Mouse (Mus musculus): ENCODE measurements at regions not wholly inside any gene's neighbourhood (a gene's known extent, or its start where the extent isn't known, plus 50 kb on each side); places are given as distances from the start of the nearest gene placed in this dataset.
"Not testable (repeated sequence)": the region's sequence is repeated elsewhere in the genome, so short reads cannot be mapped to it uniquely, and the experiment has no call there.

DNA sequence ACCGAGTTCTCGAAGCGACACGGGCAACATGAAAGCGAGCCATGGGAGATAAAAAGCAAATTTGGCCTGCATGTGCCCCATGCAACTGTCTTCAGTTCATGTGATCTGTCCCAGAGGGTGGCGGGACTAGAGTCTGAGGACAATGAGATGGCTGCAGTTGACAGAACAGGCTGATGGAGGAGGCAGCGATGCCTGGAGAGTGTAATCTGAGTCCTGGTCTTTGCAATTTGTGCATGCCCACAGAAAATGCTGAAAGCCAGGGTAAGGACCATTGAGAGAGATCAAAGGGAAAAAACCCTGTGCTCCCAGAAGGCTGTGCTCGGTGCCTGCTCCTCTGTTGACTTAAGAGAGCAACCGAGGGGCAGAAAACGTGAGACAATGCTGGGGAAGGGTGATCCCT lies 624.8 kb upstream of the BB014433 start:
- DNase-seq (ENCODE audit: low spot score) (peak; percentile 12), ATAC-seq (ENCODE audit: low read depth) (no peak)

DNA sequence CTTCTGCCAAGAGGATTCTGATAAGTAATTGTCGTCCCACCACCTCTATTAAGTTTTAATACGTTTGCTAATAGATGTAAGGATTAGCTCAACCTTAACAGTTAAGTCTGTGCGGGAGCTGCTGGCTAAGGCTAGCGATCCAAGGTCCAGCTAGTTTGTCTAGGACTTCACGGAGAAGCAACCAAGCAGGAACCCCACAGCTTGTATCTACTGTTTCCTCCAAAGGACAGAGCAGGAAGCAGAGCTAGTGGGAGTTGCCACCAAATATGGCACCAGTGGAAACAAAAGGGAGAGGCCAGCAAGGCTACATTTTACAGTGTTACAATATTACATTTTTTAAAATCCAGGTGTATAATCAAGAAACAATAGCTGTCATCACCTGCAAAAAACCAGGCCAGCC lies 624.4 kb upstream of the BB014433 start:
- no peak overlapping the region for H3K9ac ChIP-seq (ENCODE audit: low read depth, low read length)
- H3K27ac ChIP-seq (replicated peaks; ENCODE audit: low read depth, low read length) = no peak overlapping the region
- no peaks in the 10 kb centered on the region for H3K9me3 ChIP-seq (ENCODE audit: control insufficient read depth, low read length)
- H3K36me3 ChIP-seq (ENCODE audit: control insufficient read depth, insufficient read depth, low read length) = no peaks in the 10 kb centered on the region
- no peak overlapping the region for H3K4me3 ChIP-seq (ENCODE audit: low read depth, low read length)
- ATAC-seq (ENCODE audit: low read depth) = no peak
- DNase-seq (ENCODE audit: low spot score) = no peak
- no peaks in the 10 kb centered on the region for H3K27me3 ChIP-seq (replicated peaks; ENCODE audit: control insufficient read depth, insufficient read depth, low read length)
- 86% methylated on average over 5 of the region's 5 CpGs for WGBS
- no peak overlapping the region for H3K4me2 ChIP-seq (ENCODE audit: low read depth, low read length)
- H3K4me1 ChIP-seq (ENCODE audit: control insufficient read depth, insufficient read depth, low read length) = no peaks in the 10 kb centered on the region

More for the DNA sequence above, 624.8 kb upstream of the BB014433 start:
- Histone ChIP-seq H3K27me3 (replicated peaks; ENCODE audit: control insufficient read depth, insufficient read depth, low read length) (no peaks in the 10 kb centered on the region), H3K4me2 (ENCODE audit: low read depth, low read length) (no peak overlapping the region), H3K9me3 (ENCODE audit: control insufficient read depth, low read length) (no peaks in the 10 kb centered on the region), H3K4me1 (ENCODE audit: control insufficient read depth, insufficient read depth, low read length) (no peaks in the 10 kb centered on the region), H3K36me3 (ENCODE audit: control insufficient read depth, insufficient read depth, low read length) (no peaks in the 10 kb centered on the region), H3K9ac (ENCODE audit: low read depth, low read length) (no peak overlapping the region), H3K4me3 (ENCODE audit: low read depth, low read length) (no peak overlapping the region), H3K27ac (replicated peaks; ENCODE audit: low read depth, low read length) (no peak overlapping the region)
- WGBS = 51% methylated on average over 10 of the region's 10 CpGs

DNA sequence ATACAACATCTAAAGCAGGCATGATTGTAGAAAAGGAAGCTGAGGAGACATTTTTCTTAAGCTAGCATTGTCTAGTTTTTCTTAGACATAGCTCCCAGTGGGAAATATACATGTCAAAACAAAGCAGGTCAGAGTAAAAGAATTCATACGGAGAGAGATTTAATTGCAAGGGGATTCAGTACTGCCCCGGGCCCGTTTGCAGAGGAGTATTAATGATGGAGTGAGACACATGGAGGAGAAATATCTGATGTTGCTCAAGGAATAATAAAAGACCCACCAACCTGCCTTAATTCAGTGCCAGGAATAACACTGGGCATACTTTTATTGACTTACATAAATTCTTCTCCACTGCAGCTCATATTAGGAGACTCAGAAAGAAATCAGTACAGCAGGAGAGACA lies 623.6 kb upstream of the BB014433 start:
- no peak overlapping the region for H3K4me3 ChIP-seq (ENCODE audit: low read depth, low read length)
- H3K4me2 ChIP-seq (ENCODE audit: low read depth, low read length) = no peak overlapping the region
- WGBS = 56% methylated on average over 3 of the region's 3 CpGs
- no peaks in the 10 kb centered on the region for H3K9me3 ChIP-seq (ENCODE audit: control insufficient read depth, low read length)
- H3K27ac ChIP-seq (replicated peaks; ENCODE audit: low read depth, low read length) = no peak overlapping the region
- no peak overlapping the region for H3K9ac ChIP-seq (ENCODE audit: low read depth, low read length)
- H3K27me3 ChIP-seq (replicated peaks; ENCODE audit: control insufficient read depth, insufficient read depth, low read length) = no peaks in the 10 kb centered on the region
- no peaks in the 10 kb centered on the region for H3K36me3 ChIP-seq (ENCODE audit: control insufficient read depth, insufficient read depth, low read length)
- H3K4me1 ChIP-seq (ENCODE audit: control insufficient read depth, insufficient read depth, low read length) = no peaks in the 10 kb centered on the region
- ATAC-seq (ENCODE audit: low read depth) (0 out of 2 replicates have a peak, but pooled peaks have one; percentile 22), DNase-seq (ENCODE audit: low spot score) (peak; percentile 1)

DNA sequence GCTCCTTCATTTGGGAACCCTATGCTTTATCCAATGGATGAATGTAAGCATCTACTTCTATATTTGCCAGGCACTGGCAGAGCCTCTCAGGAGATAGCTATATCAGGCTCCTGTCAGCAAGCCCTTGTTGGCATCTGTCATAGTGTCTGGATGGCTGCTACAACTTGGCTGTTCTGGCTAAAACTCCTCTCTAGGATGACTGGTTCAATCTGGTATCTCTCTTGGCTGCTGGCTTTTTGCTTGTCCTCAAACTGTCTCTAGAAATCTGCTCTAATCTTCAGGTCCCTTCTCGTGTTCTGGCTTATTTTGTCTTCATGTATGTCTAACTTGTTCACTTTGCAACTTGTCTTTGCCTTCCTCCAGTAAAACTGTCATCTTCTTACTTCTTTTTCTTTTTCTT lies 614.7 kb upstream of the BB014433 start:
- Histone ChIP-seq H3K27me3 (replicated peaks; ENCODE audit: control insufficient read depth, insufficient read depth, low read length) (no peaks in the 10 kb centered on the region), H3K36me3 (ENCODE audit: control insufficient read depth, insufficient read depth, low read length) (no peaks in the 10 kb centered on the region), H3K27ac (replicated peaks; ENCODE audit: low read depth, low read length) (no peak overlapping the region), H3K4me1 (ENCODE audit: control insufficient read depth, insufficient read depth, low read length) (no peaks in the 10 kb centered on the region), H3K4me3 (ENCODE audit: low read depth, low read length) (no peak overlapping the region), H3K9ac (ENCODE audit: low read depth, low read length) (no peak overlapping the region), H3K4me2 (ENCODE audit: low read depth, low read length) (no peak overlapping the region), H3K9me3 (ENCODE audit: control insufficient read depth, low read length) (no peaks in the 10 kb centered on the region)
- 59% methylated on average over 1 of the region's 1 CpGs for WGBS
- no peak for DNase-seq (ENCODE audit: low spot score)
- ATAC-seq (ENCODE audit: low read depth) = no peak

DNA sequence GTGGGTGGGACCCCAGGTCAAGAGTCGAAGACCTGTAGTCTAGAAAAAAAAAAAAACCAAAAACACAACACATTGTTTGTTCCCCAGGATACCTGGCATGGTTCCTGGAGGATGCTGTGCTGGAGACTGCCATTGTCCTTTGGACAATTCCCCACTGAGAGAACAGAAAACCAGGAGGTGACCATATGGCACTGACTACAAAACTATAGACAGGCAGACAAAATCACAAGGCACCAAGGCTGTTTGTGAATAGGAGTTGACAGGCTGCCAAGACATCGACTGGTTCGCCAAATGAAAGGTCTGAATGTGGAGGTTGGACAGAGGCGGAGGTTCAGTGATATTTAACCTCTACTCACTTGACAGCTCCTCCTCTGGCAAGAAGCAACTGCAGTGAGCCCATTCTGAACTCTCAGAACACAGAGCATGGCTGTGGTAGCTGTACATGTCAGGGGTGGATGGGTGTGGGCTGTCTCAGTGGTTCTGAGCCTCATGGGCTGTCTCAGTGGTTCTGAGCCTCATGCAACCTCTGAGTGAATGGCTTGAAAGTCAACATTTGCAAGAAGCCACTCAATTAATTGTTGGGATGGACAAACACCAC lies 589.0 kb upstream of the BB014433 start:
- H3K4me2 ChIP-seq (ENCODE audit: low read depth, low read length) = no peak overlapping the region
- no peak overlapping the region for H3K9ac ChIP-seq (ENCODE audit: low read depth, low read length)
- no peaks in the 10 kb centered on the region for H3K36me3 ChIP-seq (ENCODE audit: control insufficient read depth, insufficient read depth, low read length)
- no peak for DNase-seq (ENCODE audit: low spot score)
- 80% methylated on average over 4 of the region's 4 CpGs for WGBS
- no peak overlapping the region for H3K4me3 ChIP-seq (ENCODE audit: low read depth, low read length)
- H3K27ac ChIP-seq (replicated peaks; ENCODE audit: low read depth, low read length) = no peak overlapping the region
- no peak for ATAC-seq (ENCODE audit: low read depth)
- H3K27me3 ChIP-seq (replicated peaks; ENCODE audit: control insufficient read depth, insufficient read depth, low read length) = no peaks in the 10 kb centered on the region
- H3K4me1 ChIP-seq (ENCODE audit: control insufficient read depth, insufficient read depth, low read length) = no peaks in the 10 kb centered on the region
- 0 out of 2 replicates have a peak, but pooled peaks cover 5% of the 10 kb centered on the region for H3K9me3 ChIP-seq (ENCODE audit: control insufficient read depth, low read length)

DNA sequence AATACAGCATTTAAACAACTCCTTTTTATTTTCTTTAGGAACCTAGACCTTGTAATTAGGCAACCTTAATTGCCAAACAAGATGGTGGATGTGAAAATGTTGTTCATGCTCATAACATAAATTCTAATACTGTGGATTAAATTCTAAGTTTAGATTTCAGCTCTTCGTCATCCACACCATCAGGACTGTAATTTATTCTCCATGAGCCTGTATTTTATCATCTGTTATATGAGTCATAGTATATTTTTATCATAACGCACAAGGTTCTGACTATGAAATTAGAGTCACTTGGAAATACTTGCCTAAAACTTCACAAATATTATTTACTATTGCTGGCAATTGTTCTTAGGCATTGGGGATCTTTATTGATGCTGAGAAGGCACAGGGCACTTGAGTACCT lies 582.7 kb upstream of the BB014433 start:
- no peak overlapping the region for H3K27ac ChIP-seq (replicated peaks; ENCODE audit: low read depth, low read length)
- no peak overlapping the region for H3K9ac ChIP-seq (ENCODE audit: low read depth, low read length)
- ATAC-seq (ENCODE audit: low read depth) (no peak), DNase-seq (ENCODE audit: low spot score) (no peak)
- no peaks in the 10 kb centered on the region for H3K9me3 ChIP-seq (ENCODE audit: control insufficient read depth, low read length)
- no peaks in the 10 kb centered on the region for H3K27me3 ChIP-seq (replicated peaks; ENCODE audit: control insufficient read depth, insufficient read depth, low read length)
- 80% methylated on average over 2 of the region's 2 CpGs for WGBS
- no peaks in the 10 kb centered on the region for H3K36me3 ChIP-seq (ENCODE audit: control insufficient read depth, insufficient read depth, low read length)
- H3K4me2 ChIP-seq (ENCODE audit: low read depth, low read length) = no peak overlapping the region
- no peak overlapping the region for H3K4me3 ChIP-seq (ENCODE audit: low read depth, low read length)
- no peaks in the 10 kb centered on the region for H3K4me1 ChIP-seq (ENCODE audit: control insufficient read depth, insufficient read depth, low read length)

DNA sequence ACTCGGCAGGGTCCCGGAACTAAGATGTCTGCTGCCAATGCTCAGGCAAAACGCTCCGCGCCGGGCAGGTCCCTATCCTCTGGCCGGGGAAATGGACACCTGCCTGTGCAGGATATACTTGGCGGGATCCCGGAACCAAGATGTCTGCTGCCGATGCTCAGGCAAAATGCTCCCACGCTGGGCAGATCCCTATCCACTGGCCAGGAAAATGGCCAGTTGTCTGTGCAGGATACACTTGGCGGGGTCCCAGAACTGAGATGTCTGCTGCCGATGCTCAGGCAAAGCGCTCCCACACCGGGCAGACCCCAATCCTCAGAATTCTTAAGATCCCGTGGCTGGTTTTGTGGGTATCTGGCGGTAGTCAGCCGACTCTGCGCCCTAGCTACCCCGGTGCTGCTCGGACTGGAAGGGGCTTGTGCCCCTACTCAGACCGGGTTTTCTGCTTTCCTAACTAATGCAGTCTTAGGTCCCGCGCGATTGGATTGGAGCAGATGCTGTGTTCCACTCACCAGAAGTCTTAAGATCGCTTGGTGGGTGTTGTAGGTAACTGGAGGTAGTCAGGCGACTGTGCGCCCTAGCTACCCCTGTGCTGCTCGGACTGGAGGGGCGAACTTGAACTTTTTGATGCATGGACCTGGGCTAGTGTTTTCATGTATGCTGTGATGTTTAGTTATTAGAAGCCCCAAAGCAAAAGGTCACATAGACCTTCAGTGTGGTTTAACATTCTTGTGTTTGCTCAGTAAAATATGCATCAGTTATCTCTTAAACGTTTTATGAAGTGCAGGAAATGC lies 577.9 kb upstream of the BB014433 start:
- not testable (repeated sequence) for H3K27ac ChIP-seq (replicated peaks; ENCODE audit: low read depth, low read length)
- WGBS = 91% methylated on average over 25 of the region's 31 CpGs

DNA sequence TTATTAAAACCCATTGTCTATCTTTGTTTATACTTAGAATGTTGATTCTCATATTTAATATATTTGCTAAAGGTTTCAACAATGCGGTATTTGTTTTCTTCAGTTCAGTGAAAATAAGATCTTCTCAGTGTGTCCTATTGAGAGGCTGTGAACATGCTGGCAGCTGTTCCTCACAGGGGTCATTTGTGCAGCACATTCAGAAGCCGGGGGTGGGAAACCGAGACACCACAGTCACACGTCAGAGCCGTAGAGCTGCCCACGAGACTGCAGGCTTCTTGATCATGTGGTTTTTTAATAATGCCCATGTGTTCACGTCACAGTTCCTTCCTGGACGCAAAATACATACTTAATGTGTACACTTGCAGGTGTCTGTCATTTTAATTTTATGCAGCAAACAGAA lies 564.3 kb upstream of the BB014433 start:
- no peak overlapping the region for H3K4me2 ChIP-seq (ENCODE audit: low read depth, low read length)
- no peaks in the 10 kb centered on the region for H3K9me3 ChIP-seq (ENCODE audit: control insufficient read depth, low read length)
- no peaks in the 10 kb centered on the region for H3K4me1 ChIP-seq (ENCODE audit: control insufficient read depth, insufficient read depth, low read length)
- H3K9ac ChIP-seq (ENCODE audit: low read depth, low read length) = no peak overlapping the region
- no peaks in the 10 kb centered on the region for H3K36me3 ChIP-seq (ENCODE audit: control insufficient read depth, insufficient read depth, low read length)
- H3K4me3 ChIP-seq (ENCODE audit: low read depth, low read length) = no peak overlapping the region
- DNase-seq (ENCODE audit: low spot score) (peak; percentile 15), ATAC-seq (ENCODE audit: low read depth) (no peak)
- H3K27me3 ChIP-seq (replicated peaks; ENCODE audit: control insufficient read depth, insufficient read depth, low read length) = no peaks in the 10 kb centered on the region
- H3K27ac ChIP-seq (replicated peaks; ENCODE audit: low read depth, low read length) = no peak overlapping the region
- WGBS = 54% methylated on average over 8 of the region's 8 CpGs

More for the DNA sequence above, 577.9 kb upstream of the BB014433 start:
- not testable (repeated sequence) for H3K4me1 ChIP-seq (ENCODE audit: control insufficient read depth, insufficient read depth, low read length); H3K9ac ChIP-seq (ENCODE audit: low read depth, low read length); H3K27me3 ChIP-seq (replicated peaks; ENCODE audit: control insufficient read depth, insufficient read depth, low read length); ATAC-seq (ENCODE audit: low read depth); H3K4me3 ChIP-seq (ENCODE audit: low read depth, low read length); H3K36me3 ChIP-seq (ENCODE audit: control insufficient read depth, insufficient read depth, low read length); H3K4me2 ChIP-seq (ENCODE audit: low read depth, low read length); H3K9me3 ChIP-seq (ENCODE audit: control insufficient read depth, low read length); DNase-seq (ENCODE audit: low spot score)

All from embryonic facial prominence, embryonic 14.5 days (tissue).